Mouse (Mus musculus) midbrain, embryonic 16.5 days (tissue): ENCODE results near the gene Naa50. TPM values are rescaled to one million over a fixed set of nuclear protein-coding genes. Genes with fewer than 3 reads are reported as not detected.

ENCODE experiments used
- ATAC-seq: fragments of 200-750 bp; cut with Nextera tagmentation; 2 replicates; pipeline ENCODE4 v1.8.0; 2017; ENCODE audit warnings: moderate TSS enrichment
- H3K27ac ChIP-seq: fragments of 300-500 bp; sonication (generic); 2 replicates; pipeline ENCODE4 v1.5.1; 2014; ENCODE audit warnings: mild to moderate bottlenecking, low read length, mixed read lengths
- H3K27me3 ChIP-seq: fragments of 300-500 bp; sonication (generic); 2 replicates; pipeline ENCODE4 v1.6.1; 2014; ENCODE audit warnings: low read depth, low read length, mixed read lengths; ENCODE audit not compliant: control insufficient read depth, insufficient read depth
- H3K36me3 ChIP-seq: fragments of 300-500 bp; sonication (generic); 2 replicates; pipeline ENCODE4 v1.6.1; 2014; ENCODE audit warnings: mild to moderate bottlenecking, low read length, moderate library complexity, mixed read lengths; ENCODE audit not compliant: control insufficient read depth, insufficient read depth
- H3K4me1 ChIP-seq: fragments of 300-500 bp; sonication (generic); 2 replicates; pipeline ENCODE4 v1.6.1; 2014; ENCODE audit warnings: mild to moderate bottlenecking, low read length, mixed read lengths; ENCODE audit not compliant: control insufficient read depth, insufficient read depth
- H3K4me2 ChIP-seq: fragments of 300-500 bp; sonication (generic); 2 replicates; pipeline ENCODE4 v1.6.1; 2014; ENCODE audit warnings: mild to moderate bottlenecking, low read length, mixed read lengths
- H3K4me3 ChIP-seq: fragments of 300-500 bp; sonication (generic); 2 replicates; pipeline ENCODE4 v1.5.1; 2014; ENCODE audit warnings: low read depth, mild to moderate bottlenecking, low read length, moderate library complexity, mixed read lengths
- H3K9ac ChIP-seq: fragments of 300-500 bp; sonication (generic); 2 replicates; pipeline ENCODE4 v1.6.1; 2014; ENCODE audit warnings: low read depth, low read length, mixed read lengths
- H3K9me3 ChIP-seq: fragments of 300-500 bp; sonication (generic); replicated peaks from 2 replicates; pipeline ENCODE4 v1.6.1; 2014; ENCODE audit warnings: mild to moderate bottlenecking, low read length, mixed read lengths; ENCODE audit not compliant: control insufficient read depth, poor library complexity, severe bottlenecking
- WGBS: fragments of 180-500 bp; shearing (Covaris S2); extraction: QIAGEN DNeasy Blood & Tissue Kit; methylation state at CpG from one replicate; pipeline ENCODE4 v1.1.7; 2014; 5-methylcytosine and 5-hydroxymethylcytosine counted together
- polyA plus RNA-seq: library from polyadenylated mRNA; unstranded; fragments of >200 nt; fragmentation: Nextera tagmentation; extraction: Ambion mirVana; gene quantifications from 2 replicates; pipeline ENCODE4 v1.2.1, GENCODE M21; 2015

Gene Naa50
- polyA plus RNA-seq, 1 experiment from 2014 or later = 59.8 TPM

DNA sequence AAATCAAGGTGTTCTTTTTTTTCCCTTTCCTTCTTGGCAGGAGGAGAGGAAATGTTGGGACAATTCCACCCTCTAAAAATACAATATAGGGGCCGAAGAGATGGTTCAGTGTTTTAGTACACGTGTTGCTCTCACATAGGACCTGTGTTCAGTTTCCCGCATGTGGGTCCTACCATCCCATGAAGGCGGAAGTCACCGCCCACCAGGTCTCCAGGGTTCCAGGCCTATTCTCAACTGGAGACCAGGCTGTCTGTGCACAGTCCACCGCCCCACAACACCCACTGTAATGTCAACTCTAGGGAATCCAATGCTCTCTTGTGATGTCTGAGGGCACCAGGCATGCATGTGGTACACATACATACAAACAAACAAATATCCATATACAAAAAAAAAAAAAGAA, 17.5 kb upstream of the Naa50 start:
- WGBS = 93% methylated on average over 6 of the region's 6 CpGs
- Histone ChIP-seq H3K4me2 (no peak overlapping the region), H3K4me3 (no peak overlapping the region), H3K9ac (no peak overlapping the region), H3K4me1 (no peaks in the 10 kb centered on the region), H3K36me3 (no peaks in the 10 kb centered on the region), H3K27me3 (no peaks in the 10 kb centered on the region), H3K9me3 (no peaks in the 10 kb centered on the region), H3K27ac (no peak overlapping the region)
- no peak for ATAC-seq

DNA sequence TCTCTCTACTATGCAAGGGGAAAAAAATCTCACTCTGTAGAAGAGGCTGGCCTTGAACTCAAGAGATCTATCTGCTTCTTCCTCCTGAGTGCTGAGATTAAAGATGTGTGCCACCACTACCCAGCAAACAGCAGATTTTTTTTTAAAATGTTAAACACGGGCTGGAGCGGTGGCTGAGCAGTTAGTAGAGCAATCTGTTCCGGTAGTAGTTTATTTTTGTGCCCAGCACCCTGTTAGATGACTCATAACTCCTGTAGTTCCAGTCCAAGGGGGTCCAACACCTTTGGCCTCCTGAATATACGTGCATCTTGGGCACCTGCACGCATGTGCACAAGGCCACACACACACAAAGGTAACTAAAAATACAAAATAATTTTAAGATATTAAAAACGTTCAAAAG, 17.1 kb upstream of the Naa50 start:
- ATAC-seq = no peak
- no peaks in the 10 kb centered on the region for H3K9me3 ChIP-seq
- 89% methylated on average over 6 of the region's 6 CpGs for WGBS
- no peak overlapping the region for H3K9ac ChIP-seq
- no peaks in the 10 kb centered on the region for H3K27me3 ChIP-seq
- H3K36me3 ChIP-seq = no peaks in the 10 kb centered on the region
- H3K27ac ChIP-seq = no peak overlapping the region
- no peaks in the 10 kb centered on the region for H3K4me1 ChIP-seq
- H3K4me2 ChIP-seq = no peak overlapping the region
- H3K4me3 ChIP-seq = no peak overlapping the region

DNA sequence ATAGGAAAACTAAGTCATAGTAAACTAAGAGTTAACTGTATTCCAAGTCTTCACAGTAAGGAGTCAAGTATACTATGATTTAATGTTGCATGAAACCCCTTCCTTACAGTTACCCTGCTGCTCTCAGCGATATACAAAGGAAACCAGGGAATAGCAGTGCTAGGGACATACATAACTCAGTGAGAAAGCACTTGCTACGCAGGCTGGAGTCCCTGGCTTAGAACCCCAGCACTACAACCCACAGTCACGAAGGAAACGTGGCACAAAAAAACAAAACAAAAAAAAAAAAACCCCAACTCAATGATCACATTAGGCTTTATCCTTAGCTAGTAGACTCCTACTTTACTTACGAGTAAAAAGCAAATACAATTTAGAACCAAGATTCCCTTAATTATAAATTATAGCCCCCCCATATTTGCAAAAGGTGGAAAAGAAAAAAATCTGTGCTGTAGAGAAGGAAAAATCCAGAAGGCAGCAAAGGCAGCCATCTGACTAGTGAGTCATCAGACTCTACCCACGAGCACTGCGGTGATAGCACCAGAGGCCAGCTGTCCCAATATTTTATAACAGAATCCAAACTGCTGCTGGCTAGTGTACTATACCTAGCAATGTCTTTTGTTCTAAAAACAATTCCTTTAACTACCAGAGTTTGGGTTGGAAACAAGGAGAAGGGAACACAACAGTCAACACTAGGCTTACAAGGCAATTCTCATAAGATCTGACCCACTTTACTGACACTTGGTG, 16.5 kb upstream of the Naa50 start:
- no peak for ATAC-seq
- Histone ChIP-seq H3K4me2 (no peak overlapping the region), H3K27me3 (no peaks in the 10 kb centered on the region), H3K9me3 (no peaks in the 10 kb centered on the region), H3K36me3 (no peaks in the 10 kb centered on the region), H3K9ac (no peak overlapping the region), H3K4me3 (no peak overlapping the region), H3K27ac (no peak overlapping the region), H3K4me1 (no peaks in the 10 kb centered on the region)
- 89% methylated on average over 7 of the region's 7 CpGs for WGBS

DNA sequence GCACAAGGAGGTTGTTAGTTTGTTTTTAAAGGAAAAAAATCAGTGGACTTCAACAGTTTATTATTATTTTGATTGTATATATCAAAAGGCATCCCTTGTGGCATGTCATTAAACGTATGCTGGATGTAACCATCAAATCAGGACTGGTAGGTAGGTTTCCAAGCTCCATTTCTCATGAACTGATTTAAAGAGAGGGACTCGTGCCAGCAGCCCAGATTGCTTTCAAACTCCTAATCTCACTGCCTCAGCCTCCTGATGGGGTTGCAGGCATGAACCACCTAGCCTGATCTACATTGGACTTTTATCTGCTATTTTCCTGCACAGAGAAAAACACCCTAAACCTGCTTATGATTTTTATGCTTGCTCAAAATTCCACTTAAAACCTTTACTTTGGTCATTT, 15.8 kb upstream of the Naa50 start:
- H3K9ac ChIP-seq = no peak overlapping the region
- H3K4me1 ChIP-seq = no peaks in the 10 kb centered on the region
- no peaks in the 10 kb centered on the region for H3K9me3 ChIP-seq
- 84% methylated on average over 2 of the region's 2 CpGs for WGBS
- H3K36me3 ChIP-seq = no peaks in the 10 kb centered on the region
- H3K4me2 ChIP-seq = no peak overlapping the region
- no peaks in the 10 kb centered on the region for H3K27me3 ChIP-seq
- H3K27ac ChIP-seq = no peak overlapping the region
- ATAC-seq = no peak
- no peak overlapping the region for H3K4me3 ChIP-seq

DNA sequence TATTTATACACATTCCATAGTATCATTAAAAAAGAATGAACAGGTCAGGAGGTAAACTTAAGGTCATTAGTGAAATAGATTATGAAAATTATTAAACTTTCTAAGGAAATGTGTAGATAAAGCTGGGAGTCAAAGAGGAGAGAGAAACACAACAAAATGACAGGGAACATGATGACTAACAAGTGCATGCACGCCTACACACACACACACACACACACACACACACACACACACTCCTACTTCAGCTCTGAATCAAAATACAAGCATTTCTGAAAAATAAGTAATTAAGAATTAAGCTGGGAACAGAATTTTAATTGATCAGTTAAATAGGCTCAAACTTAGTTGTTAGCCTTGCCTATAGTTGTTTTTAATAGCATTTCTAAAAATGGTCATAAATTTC, 14.9 kb upstream of the Naa50 start:
- Histone ChIP-seq H3K4me1 (no peaks in the 10 kb centered on the region), H3K9ac (no peak overlapping the region), H3K27ac (no peak overlapping the region), H3K4me3 (no peak overlapping the region), H3K27me3 (no peaks in the 10 kb centered on the region), H3K9me3 (no peaks in the 10 kb centered on the region), H3K4me2 (no peak overlapping the region), H3K36me3 (no peaks in the 10 kb centered on the region)
- 88% methylated on average over 1 of the region's 1 CpGs for WGBS
- ATAC-seq = no peak

DNA sequence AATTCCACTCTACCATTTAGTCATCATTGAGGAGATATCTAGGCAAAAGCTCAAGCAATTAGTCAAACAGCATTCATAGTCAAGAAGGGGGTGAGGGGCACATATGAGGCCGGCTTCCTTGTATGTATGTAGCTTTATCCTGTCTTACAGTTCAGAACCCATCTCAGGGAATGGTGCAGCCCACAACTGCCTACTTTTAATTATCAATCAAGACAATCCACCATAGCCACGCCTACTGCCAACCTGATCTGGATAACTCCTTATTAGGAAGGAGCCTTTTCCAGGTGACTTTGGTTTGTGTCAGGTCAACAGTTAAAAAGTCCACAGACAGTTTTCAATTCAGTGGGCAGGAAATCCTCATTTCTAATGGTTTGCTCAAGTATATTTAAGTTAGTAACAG, 14.2 kb upstream of the Naa50 start:
- 86% methylated on average over 2 of the region's 2 CpGs for WGBS
- no peak overlapping the region for H3K9ac ChIP-seq
- no peaks in the 10 kb centered on the region for H3K9me3 ChIP-seq
- no peak for ATAC-seq
- no peaks in the 10 kb centered on the region for H3K27me3 ChIP-seq
- no peak overlapping the region for H3K4me2 ChIP-seq
- H3K27ac ChIP-seq = no peak overlapping the region
- H3K4me1 ChIP-seq = no peaks in the 10 kb centered on the region
- no peak overlapping the region for H3K4me3 ChIP-seq
- H3K36me3 ChIP-seq = no peaks in the 10 kb centered on the region

DNA sequence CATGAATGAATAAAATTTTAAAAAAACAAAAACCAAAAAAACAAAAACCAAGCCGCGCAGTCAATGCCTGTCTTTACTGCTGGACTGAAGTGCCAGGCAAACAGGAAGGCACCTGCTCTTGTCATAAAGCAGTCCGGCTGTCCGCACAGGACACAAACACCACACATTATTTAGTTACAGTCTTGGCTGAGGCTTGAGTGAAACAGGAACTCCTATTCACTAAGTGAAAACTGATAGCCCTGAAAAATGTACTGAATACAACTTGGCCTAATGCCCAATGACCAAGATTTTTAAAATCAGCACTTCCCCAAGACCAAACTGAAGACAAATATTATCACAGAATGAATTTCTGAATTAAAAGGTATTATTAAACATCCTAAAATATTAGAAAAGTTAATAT, 13.2 kb upstream of the Naa50 start:
- 74% methylated on average over 4 of the region's 4 CpGs for WGBS
- H3K27me3 ChIP-seq = no peaks in the 10 kb centered on the region
- no peak overlapping the region for H3K27ac ChIP-seq
- H3K4me1 ChIP-seq = no peaks in the 10 kb centered on the region
- no peak overlapping the region for H3K4me3 ChIP-seq
- ATAC-seq = no peak
- H3K9me3 ChIP-seq = no peaks in the 10 kb centered on the region
- H3K36me3 ChIP-seq = no peaks in the 10 kb centered on the region
- H3K4me2 ChIP-seq = no peak overlapping the region
- H3K9ac ChIP-seq = no peak overlapping the region

DNA sequence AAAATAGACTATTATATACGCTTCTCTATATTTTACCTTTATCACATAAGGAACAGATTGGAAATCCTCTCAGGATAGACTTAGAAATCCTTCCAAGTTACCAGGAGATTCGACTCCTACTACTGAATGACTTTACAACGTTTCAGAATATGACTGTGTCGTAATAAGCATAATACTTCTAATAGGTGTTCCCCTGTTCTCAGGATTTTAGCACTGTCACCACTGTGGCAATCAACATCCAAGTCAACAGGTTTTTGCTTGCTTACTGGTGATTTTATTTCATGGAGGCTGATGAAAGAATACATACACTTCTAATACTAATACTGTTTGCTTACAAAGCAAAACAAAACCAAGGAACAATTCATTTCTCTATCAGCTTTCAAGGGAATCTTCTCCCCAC, 7.3 kb upstream of the Naa50 start:
- no peak overlapping the region for H3K4me3 ChIP-seq
- H3K4me1 ChIP-seq = peaks cover 6% of the 10 kb centered on the region
- 88% methylated on average over 4 of the region's 4 CpGs for WGBS
- H3K9ac ChIP-seq = no peak overlapping the region
- no peaks in the 10 kb centered on the region for H3K27me3 ChIP-seq
- H3K4me2 ChIP-seq = no peak overlapping the region
- no peaks in the 10 kb centered on the region for H3K36me3 ChIP-seq
- no peak overlapping the region for H3K27ac ChIP-seq
- no peaks in the 10 kb centered on the region for H3K9me3 ChIP-seq
- no peak for ATAC-seq

DNA sequence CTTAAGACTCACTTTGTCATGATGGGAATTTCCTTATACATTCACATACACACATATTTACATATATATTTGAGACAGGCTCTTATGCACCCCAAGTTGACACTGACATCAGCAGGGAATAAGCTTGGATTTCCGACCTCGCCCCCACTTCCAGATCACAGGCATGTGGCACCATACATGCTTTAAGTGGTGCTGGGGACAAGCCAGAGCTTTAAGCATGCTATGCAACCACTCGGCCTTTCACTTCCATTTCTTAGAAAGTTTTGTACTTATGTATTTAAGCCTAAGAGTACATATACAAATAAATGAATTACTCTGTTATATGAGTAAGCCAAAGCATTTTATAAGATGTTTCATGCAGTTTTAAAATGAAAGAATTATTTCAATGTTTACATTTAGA, 6.4 kb upstream of the Naa50 start:
- 91% methylated on average over 3 of the region's 3 CpGs for WGBS
- H3K9ac ChIP-seq = no peak overlapping the region
- no peak overlapping the region for H3K4me2 ChIP-seq
- H3K36me3 ChIP-seq = no peaks in the 10 kb centered on the region
- no peak for ATAC-seq
- no peaks in the 10 kb centered on the region for H3K27me3 ChIP-seq
- peaks cover 15% of the 10 kb centered on the region for H3K4me1 ChIP-seq
- H3K4me3 ChIP-seq = no peak overlapping the region
- no peaks in the 10 kb centered on the region for H3K9me3 ChIP-seq
- no peak overlapping the region for H3K27ac ChIP-seq
